Mouse (Mus musculus) kidney, adult 2 months (tissue): ENCODE data around the gene 4930402F06Rik. TPM values are rescaled to one million over a fixed set of nuclear protein-coding genes. Genes with fewer than 3 reads are reported as not detected.
A peak's percentile ranks its signal among the peaks of the same experiment; 100 is the strongest.

Experiments used
- DNase-seq: peaks from one replicate; pipeline ENCODE4 v3.0.0; 2021
- H3K27ac ChIP-seq: fragments of 200-500 bp; 2 replicates; pipeline ENCODE4 v1.5.1; 2012; ENCODE audit warnings: low read depth, low read length, control low read depth, inconsistent platforms; ENCODE audit not compliant: insufficient read depth
- H3K27me3 ChIP-seq: fragments of 200-500 bp; replicated peaks from 2 replicates; pipeline ENCODE4 v1.6.1; 2012; ENCODE audit warnings: mild to moderate bottlenecking, moderate library complexity, low read length, inconsistent platforms; ENCODE audit not compliant: control insufficient read depth, insufficient read depth
- H3K36me3 ChIP-seq: fragments of 200-500 bp; 2 replicates; pipeline ENCODE4 v1.6.1; 2012; ENCODE audit warnings: mild to moderate bottlenecking, moderate library complexity, low read length, inconsistent platforms; ENCODE audit not compliant: control insufficient read depth, insufficient read depth
- H3K4me1 ChIP-seq: fragments of 200-500 bp; 2 replicates; pipeline ENCODE4 v1.6.1; 2011; ENCODE audit warnings: low read length; ENCODE audit not compliant: control insufficient read depth, insufficient read depth
- H3K4me3 ChIP-seq: fragments of 200-500 bp; 2 replicates; pipeline ENCODE4 v1.5.1; 2011; ENCODE audit warnings: mild to moderate bottlenecking, low read depth, low read length, control low read depth; ENCODE audit not compliant: insufficient read depth
- CTCF ChIP-seq: fragments of 200-500 bp; conservative IDR thresholded peaks from 2 replicates; pipeline ENCODE4 v1.5.1; 2011; ENCODE audit warnings: low read depth, mild to moderate bottlenecking, control low read depth, low read length, moderate library complexity, mixed read lengths; ENCODE audit not compliant: insufficient read depth, insufficient read length
- POLR2A ChIP-seq: fragments of 200-500 bp; IDR thresholded peaks from one replicate; pipeline ENCODE4 v1.6.1; 2011; ENCODE audit warnings: low read depth, low read length, control low read depth
- WGBS: fragments of 180-500 bp; shearing (Covaris S2); methylation state at CpG from one replicate; pipeline ENCODE4 v1.1.7; 2018; 5-methylcytosine and 5-hydroxymethylcytosine counted together
- polyA plus RNA-seq: library from polyadenylated mRNA; depleted of rRNA; stranded (reverse); fragments of >200 nt; gene quantifications from 2 replicates; pipeline ENCODE4 v1.2.3, GENCODE M21; 2012; rRNA removed

Gene 4930402F06Rik
- polyA plus RNA-seq = not detected in 2 replicates

DNA sequence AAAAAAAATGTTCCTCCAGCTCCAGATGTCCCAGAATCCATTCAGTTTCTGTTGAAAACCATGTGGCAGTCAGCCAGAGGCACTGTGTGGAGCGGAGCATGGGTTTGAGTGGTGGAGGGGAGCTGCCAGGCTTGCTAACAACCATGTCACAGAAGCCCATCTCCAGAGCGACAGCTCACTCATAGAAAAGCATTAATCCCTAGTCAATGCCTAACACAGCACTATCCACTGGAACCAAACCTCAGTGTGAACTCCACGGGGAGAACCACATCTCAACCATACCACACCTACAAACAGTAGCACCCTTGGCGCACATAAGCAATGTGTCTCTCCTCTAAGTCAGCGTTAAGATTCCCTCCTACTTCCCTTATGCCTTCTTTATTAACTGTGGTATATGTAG, at the start of gene 4930402F06Rik:
4930402F06Rik (minus strand) TSS at position 80 of the 400 bp plus-strand sequence.
- H3K27me3 ChIP-seq = no peaks in the 10 kb centered on the region
- 72% methylated on average over 5 of the region's 5 CpGs for WGBS
- H3K4me1 ChIP-seq = no peaks in the 10 kb centered on the region
- no peak within 1 kb of the TSS for H3K27ac ChIP-seq
- no peaks in the 10 kb centered on the region for H3K36me3 ChIP-seq
- DNase-seq = no peak
- no peak within 1 kb of the TSS for H3K4me3 ChIP-seq
- TF ChIP-seq POLR2A = no peak
- TF ChIP-seq CTCF = no peak

GRCm38 (mm10) chr2:35446300-35446699, 49.3 kb upstream of the 4930402F06Rik start:
- no peaks in the 10 kb centered on the region for H3K27me3 ChIP-seq
- H3K27ac ChIP-seq = peak overlapping the region; percentile 82
- WGBS = 70% methylated on average over 5 of the region's 5 CpGs
- H3K36me3 ChIP-seq = no peaks in the 10 kb centered on the region
- 0 out of 2 replicates have a peak, but pooled peaks cover 3% of the 10 kb centered on the region for H3K4me1 ChIP-seq
- no peak for DNase-seq
- no peak for TF ChIP-seq POLR2A
- TF ChIP-seq CTCF = no peak
- H3K4me3 ChIP-seq = no peak overlapping the region

GRCm38 (mm10) chr2:35445610-35446009, 48.6 kb upstream of the 4930402F06Rik start:
- DNase-seq = no peak
- TF ChIP-seq CTCF = no peak
- TF ChIP-seq POLR2A = no peak
- Histone ChIP-seq H3K36me3 (no peaks in the 10 kb centered on the region), H3K27me3 (no peaks in the 10 kb centered on the region), H3K4me1 (0 out of 2 replicates have a peak, but pooled peaks cover 3% of the 10 kb centered on the region), H3K4me3 (no peak overlapping the region), H3K27ac (no peak overlapping the region)
- 55% methylated on average over 7 of the region's 7 CpGs for WGBS

GRCm38 (mm10) chr2:35444764-35445262, 47.8 kb upstream of the 4930402F06Rik start:
- peak overlapping the region; percentile 34; the same call in 1 of the 2 replicates for H3K27ac ChIP-seq
- H3K36me3 ChIP-seq = no peaks in the 10 kb centered on the region
- no peaks in the 10 kb centered on the region for H3K27me3 ChIP-seq
- no peak for DNase-seq
- 0 out of 2 replicates have a peak, but pooled peaks cover 3% of the 10 kb centered on the region for H3K4me1 ChIP-seq
- no peak overlapping the region for H3K4me3 ChIP-seq
- TF ChIP-seq CTCF (no peak), POLR2A (no peak)
- 37% methylated on average over 6 of the region's 6 CpGs for WGBS

GRCm38 (mm10) chr2:35443981-35444763, 47.2 kb upstream of the 4930402F06Rik start:
- Histone ChIP-seq H3K4me1 (0 out of 2 replicates have a peak, but pooled peaks cover 3% of the 10 kb centered on the region), H3K27me3 (no peaks in the 10 kb centered on the region), H3K36me3 (no peaks in the 10 kb centered on the region), H3K4me3 (no peak overlapping the region), H3K27ac (peak overlapping the region; percentile 34; the same call in 1 of the 2 replicates)
- no peak for DNase-seq
- WGBS = 43% methylated on average over 16 of the region's 16 CpGs
- no peak for TF ChIP-seq CTCF
- no peak for TF ChIP-seq POLR2A

DNA sequence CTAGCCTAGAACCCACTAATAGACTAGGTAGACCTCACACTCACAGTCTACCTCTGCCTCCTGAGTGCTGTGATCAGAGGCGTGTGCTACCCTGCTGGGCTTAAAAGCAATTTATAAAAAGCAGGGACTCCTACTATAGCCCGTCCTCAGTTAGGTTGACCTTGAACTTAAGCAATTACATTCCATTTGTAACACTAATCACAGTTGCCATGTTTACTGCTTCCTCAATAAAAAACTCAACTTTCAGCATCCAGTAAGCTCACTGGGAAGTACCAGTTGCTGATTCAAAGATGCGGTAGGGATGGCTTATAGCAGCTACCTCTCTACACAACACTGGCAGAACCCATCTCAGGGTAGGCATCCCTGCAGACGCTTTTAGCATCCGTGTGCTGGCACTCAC, 46.4 kb upstream of the 4930402F06Rik start:
- no peak for DNase-seq
- Histone ChIP-seq H3K4me1 (0 out of 2 replicates have a peak, but pooled peaks cover 3% of the 10 kb centered on the region), H3K27me3 (no peaks in the 10 kb centered on the region), H3K36me3 (no peaks in the 10 kb centered on the region), H3K4me3 (no peak overlapping the region), H3K27ac (no peak overlapping the region)
- no peak for TF ChIP-seq CTCF
- no peak for TF ChIP-seq POLR2A
- WGBS = 68% methylated on average over 5 of the region's 5 CpGs

- Histone ChIP-seq H3K27ac (no peak overlapping the region), H3K27me3 (no peaks in the 10 kb centered on the region), H3K4me1 (0 out of 2 replicates have a peak, but pooled peaks cover 3% of the 10 kb centered on the region), H3K4me3 (no peak overlapping the region), H3K36me3 (no peaks in the 10 kb centered on the region)
- WGBS = 79% methylated on average over 6 of the region's 6 CpGs
- TF ChIP-seq POLR2A = no peak
- no peak for TF ChIP-seq CTCF
- DNase-seq = no peak
These were observed 45.1 kb upstream of the 4930402F06Rik start for GRCm38 (mm10) chr2:35442079-35442478.
